Mouse (Mus musculus): ENCODE data around the gene Fam151b.

- no peak for TF ChIP-seq POLR2A (IDR thresholded peaks at IDR 0.05; ENCODE audit: borderline replicate concordance, extremely low read depth, insufficient read depth, insufficient read length, poor library complexity, severe bottlenecking)
- TF ChIP-seq CTCF (IDR thresholded peaks at IDR 0.05; ENCODE audit: borderline replicate concordance, extremely low read depth, insufficient read depth, insufficient read length) = no peak
Measured at GRCm38 (mm10) chr13:92423711-92424110, 60.1 kb downstream of the Fam151b start.

All from brain, embryonic 14.5 days (tissue).